Mouse (Mus musculus) Muller cell, postnatal 12 days (primary cell): ENCODE data around the gene Atrip.

ENCODE experiments used
- DNase-seq: peaks from one replicate; pipeline ENCODE4 v3.0.0-alpha.2; 2015; ENCODE audit errors: inconsistent ontology term

The Atrip gene

GRCm38 (mm10) chr9:109058006-109058765 is 15.7 kb downstream of the Atrip start:
- DNase-seq: no peak

- DNase-seq: no peak
Measured at GRCm38 (mm10) chr9:109057543-109057942, 16.4 kb downstream of the Atrip start.

GRCm38 (mm10) chr9:109056916-109057315 is 17.0 kb downstream of the Atrip start:
- no peak for DNase-seq

- DNase-seq: no peak
Measured at GRCm38 (mm10) chr9:109056081-109056690, 17.7 kb downstream of the Atrip start.

GRCm38 (mm10) chr9:109055271-109056030 is 18.5 kb downstream of the Atrip start:
- DNase-seq: no peak

- DNase-seq: peak; percentile 72
Measured at GRCm38 (mm10) chr9:109054712-109055111, 19.2 kb downstream of the Atrip start.

GRCm38 (mm10) chr9:109053851-109054250 is 20.1 kb downstream of the Atrip start:
- DNase-seq: no peak

GRCm38 (mm10) chr9:109053366-109053765 is 20.6 kb downstream of the Atrip start:
- DNase-seq: no peak

GRCm38 (mm10) chr9:109052490-109053260 is 21.2 kb downstream of the Atrip start:
- DNase-seq: no peak

- DNase-seq: no peak
Measured at GRCm38 (mm10) chr9:109051651-109052489, 22.1 kb downstream of the Atrip start.

- DNase-seq: no peak
Measured at GRCm38 (mm10) chr9:109051011-109051501, 22.9 kb downstream of the Atrip start.

- no peak for DNase-seq
Measured at GRCm38 (mm10) chr9:109050674-109050997, 23.3 kb downstream of the Atrip start.

GRCm38 (mm10) chr9:109049996-109050673 is 23.8 kb downstream of the Atrip start:
- no peak for DNase-seq

- DNase-seq: no peak
Measured at GRCm38 (mm10) chr9:109049316-109049715, 24.6 kb downstream of the Atrip start.

GRCm38 (mm10) chr9:109046306-109046705 is 27.6 kb downstream of the Atrip start:
- peak; percentile 40 for DNase-seq

GRCm38 (mm10) chr9:109041351-109041750 is 32.6 kb downstream of the Atrip start:
- DNase-seq: no peak

GRCm38 (mm10) chr9:109040906-109041305 is 33.0 kb downstream of the Atrip start:
- no peak for DNase-seq

GRCm38 (mm10) chr9:109040216-109040615 is 33.7 kb downstream of the Atrip start:
- DNase-seq: no peak

GRCm38 (mm10) chr9:109039681-109040080 is 34.2 kb downstream of the Atrip start:
- no peak for DNase-seq

GRCm38 (mm10) chr9:109038901-109039364 is 35.0 kb downstream of the Atrip start:
- peak; percentile 72 for DNase-seq
